Mouse (Mus musculus): ENCODE data around the gene P3h4. TPM values are rescaled to one million over a fixed set of nuclear protein-coding genes. Genes with fewer than 3 reads are reported as not detected.

Gene P3h4
- 0.67 TPM in 1 of 2 replicates, not detected in the other for polyA plus RNA-seq (2012; ENCODE audit: insufficient read depth, insufficient read length, missing spikeins)

- TF ChIP-seq CTCF (IDR thresholded peaks at IDR 0.05; ENCODE audit: low read depth, low read length) (no peak), POLR2A (IDR thresholded peaks at IDR 0.05; ENCODE audit: borderline replicate concordance, low read depth, low read length) (no peak)
- Histone ChIP-seq H3K27ac (ENCODE audit: insufficient read depth, low read depth, low read length) (no peak within 1 kb of the TSS), H3K4me3 (ENCODE audit: insufficient read depth, low read length) (peak within 1 kb of the TSS; percentile 56), H3K4me1 (ENCODE audit: control insufficient read depth, insufficient read depth, low read length) (no peaks in the 10 kb centered on the region)
These were observed at the start of gene P3h4 for GRCm38 (mm10) chr11:100414021-100414913. P3h4 (minus strand) TSS chr11:100414836.

DNA sequence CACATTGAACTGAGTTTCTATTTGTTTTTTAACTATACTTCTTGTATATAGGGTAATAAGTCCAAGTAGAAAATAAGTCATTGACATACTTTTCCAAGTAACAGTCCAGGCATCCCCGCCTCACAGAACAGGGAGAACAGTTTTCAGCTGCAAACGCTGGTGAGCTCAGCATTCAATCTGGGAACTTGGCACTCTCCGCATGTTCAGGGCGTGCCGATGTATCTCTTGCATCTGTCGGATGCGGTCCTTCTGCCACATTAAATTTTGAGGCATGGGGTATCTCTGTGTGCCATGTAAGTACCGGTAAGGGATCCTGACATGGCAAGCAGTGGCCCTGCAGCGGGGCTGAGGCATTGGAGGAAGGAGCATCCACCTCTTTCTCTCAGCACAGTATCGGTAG, 48.1 kb upstream of the P3h4 start:
- TF ChIP-seq POLR2A (IDR thresholded peaks at IDR 0.05; ENCODE audit: borderline replicate concordance, low read depth, low read length), result no peak
- no peak for TF ChIP-seq CTCF (IDR thresholded peaks at IDR 0.05; ENCODE audit: low read depth, low read length)

DNA sequence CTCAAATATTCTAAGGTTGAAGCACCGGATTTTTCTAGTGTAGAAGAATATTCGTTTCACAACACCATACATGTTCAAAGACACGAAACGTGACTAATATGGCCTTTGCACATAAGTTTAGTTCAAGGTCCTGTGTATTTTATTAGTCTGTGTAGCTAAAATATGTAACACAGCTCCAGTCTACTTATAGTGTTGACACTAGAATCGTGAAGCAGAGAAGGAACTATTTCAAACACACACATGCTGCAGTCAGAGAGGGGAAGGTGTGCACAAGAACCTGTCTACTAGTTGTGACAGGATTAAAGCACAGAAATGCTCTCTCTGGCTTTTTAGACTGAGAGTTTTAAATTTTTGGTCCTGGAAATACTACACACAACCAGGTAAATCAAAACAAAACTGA, 43.1 kb upstream of the P3h4 start:
- no peaks in the 10 kb centered on the region for H3K4me1 ChIP-seq (ENCODE audit: control insufficient read depth, insufficient read depth, low read length)
- no peak for TF ChIP-seq CTCF (IDR thresholded peaks at IDR 0.05; ENCODE audit: low read depth, low read length)
- no peak for TF ChIP-seq POLR2A (IDR thresholded peaks at IDR 0.05; ENCODE audit: borderline replicate concordance, low read depth, low read length)
- no peak overlapping the region for H3K4me3 ChIP-seq (ENCODE audit: insufficient read depth, low read length)
- H3K27ac ChIP-seq (ENCODE audit: insufficient read depth, low read depth, low read length), result no peak overlapping the region

More for the DNA sequence above, 48.1 kb upstream of the P3h4 start:
- no peak overlapping the region for H3K4me3 ChIP-seq (ENCODE audit: insufficient read depth, low read length)
- no peaks in the 10 kb centered on the region for H3K4me1 ChIP-seq (ENCODE audit: control insufficient read depth, insufficient read depth, low read length)
- no peak overlapping the region for H3K27ac ChIP-seq (ENCODE audit: insufficient read depth, low read depth, low read length)

DNA sequence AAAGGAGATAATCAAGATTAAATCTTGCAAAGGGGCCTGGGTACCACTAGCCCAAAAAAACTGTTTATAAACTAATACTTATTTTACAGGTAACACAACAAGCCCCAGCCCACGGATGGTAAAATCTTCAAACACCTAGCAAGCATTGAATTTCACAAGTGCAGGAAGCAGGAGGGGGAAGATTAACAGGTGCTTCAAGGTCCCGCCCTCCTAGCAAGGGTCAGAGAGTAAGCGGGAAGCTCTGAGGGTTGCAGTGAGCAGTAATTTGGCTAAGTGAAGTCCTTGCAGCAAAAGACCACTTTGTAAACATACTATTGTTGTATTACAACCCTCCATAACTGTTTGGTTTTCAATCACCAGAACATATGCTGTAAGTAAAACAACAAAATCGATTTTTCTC, 42.6 kb upstream of the P3h4 start:
- TF ChIP-seq CTCF (IDR thresholded peaks at IDR 0.05; ENCODE audit: low read depth, low read length), result no peak
- TF ChIP-seq POLR2A (IDR thresholded peaks at IDR 0.05; ENCODE audit: borderline replicate concordance, low read depth, low read length), result no peak
- H3K27ac ChIP-seq (ENCODE audit: insufficient read depth, low read depth, low read length), result no peak overlapping the region
- no peak overlapping the region for H3K4me3 ChIP-seq (ENCODE audit: insufficient read depth, low read length)
- no peaks in the 10 kb centered on the region for H3K4me1 ChIP-seq (ENCODE audit: control insufficient read depth, insufficient read depth, low read length)

DNA sequence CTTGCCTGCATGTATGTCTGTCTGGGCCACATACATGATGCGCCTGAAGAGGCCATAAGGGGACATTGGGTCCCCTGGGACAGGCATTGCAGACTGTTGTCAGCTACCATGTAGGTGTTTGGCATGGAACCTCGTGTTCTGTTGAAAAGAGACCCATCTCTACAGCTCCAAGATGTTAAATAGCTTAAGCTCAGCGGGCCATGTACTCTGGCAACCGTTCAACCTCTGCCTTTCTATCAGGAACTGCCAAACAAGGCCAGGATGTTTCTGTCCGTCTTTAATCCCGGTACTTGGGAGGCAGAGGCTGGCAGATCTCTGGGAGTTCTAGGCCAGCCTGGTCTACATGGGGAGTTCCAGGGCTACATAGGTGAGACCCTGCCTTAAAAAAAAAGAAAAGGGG, 28.0 kb upstream of the P3h4 start:
- H3K4me1 ChIP-seq (ENCODE audit: control insufficient read depth, insufficient read depth, low read length), result peaks cover 8% of the 10 kb centered on the region
- TF ChIP-seq CTCF (IDR thresholded peaks at IDR 0.05; ENCODE audit: low read depth, low read length), result no peak
- TF ChIP-seq POLR2A (IDR thresholded peaks at IDR 0.05; ENCODE audit: borderline replicate concordance, low read depth, low read length), result no peak

DNA sequence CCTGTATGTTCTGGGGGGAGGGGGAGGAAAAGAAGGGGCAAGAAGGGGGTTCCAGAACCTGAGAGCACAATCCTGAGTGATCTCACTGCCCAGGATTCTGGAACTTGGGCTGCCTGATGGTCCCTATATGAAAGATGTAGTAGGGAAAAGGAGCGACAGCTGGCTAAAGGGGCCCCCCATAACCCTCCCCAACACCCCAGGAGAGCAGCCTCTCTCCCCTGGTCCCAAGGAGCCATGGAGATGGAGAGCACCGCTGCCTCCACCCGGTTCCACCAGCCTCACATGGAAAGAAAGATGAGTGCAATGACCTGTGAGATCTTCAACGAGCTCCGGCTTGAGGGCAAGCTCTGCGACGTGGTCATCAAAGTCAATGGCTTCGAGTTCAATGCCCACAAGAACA, 27.2 kb upstream of the P3h4 start, which contains the start of the genes Nt5c3b and Klhl10:
Nt5c3b (minus strand) TSS at position 12 of the 400 bp plus-strand sequence.
Klhl10 (plus strand) TSS at position 121 of the 400 bp plus-strand sequence.
- H3K4me3 ChIP-seq (ENCODE audit: insufficient read depth, low read length), result peak within 1 kb of the TSS; percentile 96
- peaks cover 8% of the 10 kb centered on the region for H3K4me1 ChIP-seq (ENCODE audit: control insufficient read depth, insufficient read depth, low read length)
- no peak within 1 kb of the TSS for H3K27ac ChIP-seq (ENCODE audit: insufficient read depth, low read depth, low read length)
- TF ChIP-seq POLR2A (IDR thresholded peaks at IDR 0.05; ENCODE audit: borderline replicate concordance, low read depth, low read length) (no peak), CTCF (IDR thresholded peaks at IDR 0.05; ENCODE audit: low read depth, low read length) (no peak)

More for the DNA sequence above, 28.0 kb upstream of the P3h4 start:
- no peak overlapping the region for H3K27ac ChIP-seq (ENCODE audit: insufficient read depth, low read depth, low read length)
- H3K4me3 ChIP-seq (ENCODE audit: insufficient read depth, low read length), result no peak overlapping the region

GRCm38 (mm10) chr11:100440691-100441522, 26.3 kb upstream of the P3h4 start:
- TF ChIP-seq CTCF (IDR thresholded peaks at IDR 0.05; ENCODE audit: low read depth, low read length), result no peak
- TF ChIP-seq POLR2A (IDR thresholded peaks at IDR 0.05; ENCODE audit: borderline replicate concordance, low read depth, low read length), result 0 out of 2 replicates have a peak, but pooled peaks have one; percentile 48
- Histone ChIP-seq H3K4me1 (ENCODE audit: control insufficient read depth, insufficient read depth, low read length) (peaks cover 8% of the 10 kb centered on the region), H3K4me3 (ENCODE audit: insufficient read depth, low read length) (peak overlapping the region; percentile 96), H3K27ac (ENCODE audit: insufficient read depth, low read depth, low read length) (no peak overlapping the region)

DNA sequence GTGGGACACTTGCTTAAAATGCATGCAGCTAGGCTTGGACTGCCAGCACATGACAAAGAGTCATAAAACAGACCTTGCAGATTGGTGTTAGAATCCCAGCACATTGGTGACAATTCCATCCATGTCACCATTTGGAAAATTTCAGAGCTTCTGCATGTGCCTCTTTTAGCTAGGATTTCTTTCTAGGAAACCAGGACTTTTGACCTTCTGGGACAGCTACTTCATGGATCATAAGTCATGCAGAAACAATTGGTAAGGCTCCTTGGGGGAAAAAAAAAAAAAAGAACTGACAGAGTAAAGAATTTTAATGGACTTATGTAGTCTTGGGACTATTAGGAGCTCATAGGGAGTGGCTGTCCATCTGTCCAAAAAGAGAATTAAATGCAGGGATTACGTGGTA, 23.3 kb upstream of the P3h4 start:
- peaks cover 10% of the 10 kb centered on the region for H3K4me1 ChIP-seq (ENCODE audit: control insufficient read depth, insufficient read depth, low read length)
- TF ChIP-seq POLR2A (IDR thresholded peaks at IDR 0.05; ENCODE audit: borderline replicate concordance, low read depth, low read length) (no peak), CTCF (IDR thresholded peaks at IDR 0.05; ENCODE audit: low read depth, low read length) (no peak)
- H3K27ac ChIP-seq (ENCODE audit: insufficient read depth, low read depth, low read length), result no peak overlapping the region
- no peak overlapping the region for H3K4me3 ChIP-seq (ENCODE audit: insufficient read depth, low read length)

DNA sequence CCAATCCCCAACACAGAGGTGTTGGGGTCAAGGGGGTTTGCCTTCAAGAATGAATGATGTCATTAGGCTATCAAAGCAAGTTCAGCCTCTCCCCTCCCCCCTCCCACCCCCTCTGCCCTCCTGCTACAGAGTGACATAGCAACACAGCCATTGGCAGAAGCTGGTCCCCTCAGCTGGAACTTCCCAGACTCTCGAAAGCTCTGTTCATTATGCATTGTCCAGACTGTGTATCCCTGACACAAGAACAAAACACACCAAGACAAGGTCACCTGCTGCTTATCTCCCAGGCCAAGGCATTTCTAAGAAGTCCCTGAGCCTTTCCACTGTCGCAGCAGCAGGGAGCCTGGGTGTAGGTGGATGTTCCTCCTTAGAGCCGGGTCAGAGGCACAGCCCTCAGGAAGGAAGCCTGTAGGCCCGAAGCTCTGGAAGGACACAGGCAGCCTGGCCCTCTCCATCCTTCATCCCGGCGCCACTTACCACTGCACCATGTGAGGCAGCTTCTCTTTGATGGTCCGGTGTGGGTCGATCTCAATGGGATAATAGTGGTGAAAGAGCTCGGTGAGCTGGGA, 21.1 kb upstream of the P3h4 start:
- no peak overlapping the region for H3K4me3 ChIP-seq (ENCODE audit: insufficient read depth, low read length)
- H3K27ac ChIP-seq (ENCODE audit: insufficient read depth, low read depth, low read length), result no peak overlapping the region
- TF ChIP-seq CTCF (IDR thresholded peaks at IDR 0.05; ENCODE audit: low read depth, low read length) (no peak), POLR2A (IDR thresholded peaks at IDR 0.05; ENCODE audit: borderline replicate concordance, low read depth, low read length) (no peak)
- peaks cover 10% of the 10 kb centered on the region for H3K4me1 ChIP-seq (ENCODE audit: control insufficient read depth, insufficient read depth, low read length)

Data from bone marrow macrophage, adult 2 months (primary cell).